Mouse (Mus musculus) lung, adult 2 months (tissue): ENCODE measurements around the gene Metrnl.

Source experiments
- CTCF ChIP-seq: fragments of 200-500 bp; IDR thresholded peaks from 2 replicates; pipeline ENCODE4 v1.5.1; 2011; ENCODE audit warnings: mild to moderate bottlenecking, low read length, control low read depth; ENCODE audit not compliant: insufficient read depth
- POLR2A ChIP-seq: fragments of 200-500 bp; IDR thresholded peaks from 2 replicates; pipeline ENCODE4 v1.6.1; 2011; ENCODE audit warnings: low read depth, mild to moderate bottlenecking, control low read depth, low read length, borderline replicate concordance; ENCODE audit errors: extremely low read depth

DNA sequence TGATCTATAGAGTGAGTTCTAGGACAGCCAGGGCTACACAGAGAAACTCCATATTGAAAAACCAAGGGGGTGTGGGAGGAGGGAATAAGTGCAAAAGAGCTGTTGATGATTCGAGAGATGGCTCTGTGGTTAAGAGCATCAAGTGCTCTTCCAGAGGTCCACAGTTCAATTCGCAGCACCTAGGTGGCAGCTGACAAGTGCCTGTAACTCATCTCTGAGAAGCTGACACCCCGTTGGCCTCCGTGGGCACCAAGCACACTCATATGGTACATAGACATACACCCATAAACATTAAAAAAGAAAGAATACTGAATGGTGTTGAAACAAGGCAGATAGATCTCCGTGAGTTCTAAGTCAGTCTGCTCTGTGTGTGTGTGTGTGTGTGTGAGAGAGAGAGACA, 32.6 kb upstream of the Metrnl start:
- no peak for TF ChIP-seq CTCF
- no peak for TF ChIP-seq POLR2A
